Mouse (Mus musculus) ES-E14 (cell line): ENCODE results near the gene Ext2. TPM values are rescaled to one million over a fixed set of nuclear protein-coding genes. Genes with fewer than 3 reads are reported as not detected.

Experiments
- DNase-seq: peaks from one replicate; pipeline ENCODE4 v3.0.0-alpha.2; 2013; ENCODE audit warnings: low read depth, low spot score
- H3K27ac ChIP-seq: 2 replicates; pipeline ENCODE4 v1.5.1; 2012; ENCODE audit warnings: low read depth, mild to moderate bottlenecking, low read length, moderate library complexity, mixed read lengths; ENCODE audit not compliant: poor library complexity, insufficient read depth, severe bottlenecking
- H3K36me3 ChIP-seq: 2 replicates; pipeline ENCODE4 v1.6.1; 2012; ENCODE audit warnings: mild to moderate bottlenecking, low read length, moderate library complexity, mixed read lengths; ENCODE audit not compliant: control insufficient read depth, poor library complexity, insufficient read depth, severe bottlenecking
- H3K4me1 ChIP-seq, 2 experiments: fragments of 150-350 bp in 1 of 2; sonication (generic) in 1 of 2; 2 replicates each; pipeline ENCODE4 v1.6.1; 2012; ENCODE audit warnings: low read length in 2 of 2, mild to moderate bottlenecking in 1 of 2, mixed read lengths in 1 of 2; ENCODE audit not compliant: control insufficient read depth in 2 of 2, insufficient read depth in 2 of 2, poor library complexity in 1 of 2
- H3K4me3 ChIP-seq, 2 experiments: fragments of 150-350 bp in 1 of 2; sonication (generic) in 1 of 2; 2 replicates each; pipeline ENCODE4 v1.5.1; 2012; ENCODE audit warnings: low read length in 2 of 2, low read depth in 1 of 2, mild to moderate bottlenecking in 1 of 2, mixed read lengths in 1 of 2; ENCODE audit not compliant: insufficient read depth in 1 of 2, poor library complexity in 1 of 2, severe bottlenecking in 1 of 2
- H3K9ac ChIP-seq: 2 replicates; pipeline ENCODE4 v1.6.1; 2012; ENCODE audit warnings: low read depth, mild to moderate bottlenecking, low read length, mixed read lengths; ENCODE audit not compliant: poor library complexity, insufficient read depth, severe bottlenecking
- H3K9me3 ChIP-seq: fragments of 150-350 bp; sonication (generic); 2 replicates; pipeline ENCODE4 v1.6.1; 2012; ENCODE audit warnings: low read depth, mild to moderate bottlenecking, low read length; ENCODE audit not compliant: control insufficient read depth, insufficient read depth
- CHD2 ChIP-seq: IDR thresholded peaks from 2 replicates; pipeline ENCODE4 v1.6.1; 2014; ENCODE audit warnings: mild to moderate bottlenecking, low read depth, low read length, inconsistent platforms
- HCFC1 ChIP-seq: IDR thresholded peaks from 2 replicates; pipeline ENCODE4 v1.6.1; 2012; ENCODE audit warnings: low read length, inconsistent platforms, borderline replicate concordance; ENCODE audit not compliant: insufficient read depth
- MAFK ChIP-seq: IDR thresholded peaks from 2 replicates; pipeline ENCODE4 v1.6.1; 2014; ENCODE audit warnings: mild to moderate bottlenecking, low read depth, low read length, inconsistent platforms; ENCODE audit not compliant: insufficient read depth
- ZC3H11A ChIP-seq: IDR thresholded peaks from 2 replicates; pipeline ENCODE4 v1.6.1; 2012; ENCODE audit warnings: low read depth, mild to moderate bottlenecking, inconsistent platforms, low read length, borderline replicate concordance
- ZNF384 ChIP-seq: IDR thresholded peaks from 2 replicates; pipeline ENCODE4 v1.6.1; 2012; ENCODE audit warnings: low read depth, low read length, inconsistent platforms
- in situ Hi-C, 2 experiments: fragments of 600-800 bp; cut with MboI; formaldehyde crosslinking; loops; one replicate each; pipeline ENCODE4 v1.15.1; 2025; ENCODE audit warnings: low sequenced_read_pairs in 2 of 2, inconsistent platforms in 1 of 2; ENCODE audit not compliant: unreplicated experiment in 2 of 2
- total RNA-seq: library from RNA; depleted of rRNA; stranded (reverse); fragments of 300-350 nt; gene quantifications from 2 replicates; pipeline ENCODE4 v1.2.3, GENCODE M21; 2012

Ext2 gene
- total RNA-seq, 1 experiment = 49.9 TPM

GRCm38 (mm10) chr2:93654336-93655055 lies 167.9 kb downstream of the Ext2 start:
- no peak overlapping the region for H3K4me3 ChIP-seq
- no peak for TF ChIP-seq HCFC1
- TF ChIP-seq ZNF384 = no peak
- TF ChIP-seq CHD2 = no peak
- TF ChIP-seq MAFK = no peak
- TF ChIP-seq ZC3H11A = no peak
- H3K9me3 ChIP-seq = no peaks in the 10 kb centered on the region
- no peak overlapping the region for H3K27ac ChIP-seq
- in situ Hi-C loops = loop anchor here (5.0 to 10.0 kb wide), 2 partner anchors 177 to 180 kb away; no protein-coding TSS in a partner anchor
- H3K4me1 ChIP-seq = no peaks in the 10 kb centered on the region
- H3K36me3 ChIP-seq = no peaks in the 10 kb centered on the region
- no peak overlapping the region for H3K9ac ChIP-seq
- DNase-seq = no peak

- in situ Hi-C loops = no loop called here
- no peak for TF ChIP-seq MAFK
- TF ChIP-seq ZNF384 = no peak
- no peak for TF ChIP-seq HCFC1
- no peak for TF ChIP-seq CHD2
- TF ChIP-seq ZC3H11A = no peak
- Histone ChIP-seq H3K4me3 (no peak overlapping the region), H3K9me3 (no peaks in the 10 kb centered on the region), H3K9ac (no peak overlapping the region), H3K27ac (no peak overlapping the region), H3K36me3 (no peaks in the 10 kb centered on the region), H3K4me1 (no peaks in the 10 kb centered on the region)
- no peak for DNase-seq
Measured at GRCm38 (mm10) chr2:93649243-93649870, 173.0 kb downstream of the Ext2 start.

- no peaks in the 10 kb centered on the region for H3K36me3 ChIP-seq
- TF ChIP-seq ZNF384 = no peak
- no peak for TF ChIP-seq MAFK
- no peak for TF ChIP-seq ZC3H11A
- no peak for TF ChIP-seq HCFC1
- TF ChIP-seq CHD2 = no peak
- H3K9ac ChIP-seq = no peak overlapping the region
- in situ Hi-C loops = no loop called here
- H3K27ac ChIP-seq = no peak overlapping the region
- H3K4me3 ChIP-seq = no peak overlapping the region
- no peak for DNase-seq
- H3K4me1 ChIP-seq = no peaks in the 10 kb centered on the region
- no peaks in the 10 kb centered on the region for H3K9me3 ChIP-seq
Measured at GRCm38 (mm10) chr2:93647924-93648575, 174.3 kb downstream of the Ext2 start.

- TF ChIP-seq HCFC1 (no peak), ZNF384 (no peak), ZC3H11A (no peak)
- Histone ChIP-seq H3K9ac (no peak overlapping the region), H3K9me3 (no peaks in the 10 kb centered on the region), H3K4me3 (peak overlapping the region in 1 of 2 experiments; percentile 11; a peak in 1 of 4 replicates), H3K27ac (no peak overlapping the region), H3K4me1 (no peaks in the 10 kb centered on the region), H3K36me3 (no peaks in the 10 kb centered on the region)
- in situ Hi-C loops = no loop called here
- no peak for DNase-seq
Measured at GRCm38 (mm10) chr2:93647051-93647923, 175.1 kb downstream of the Ext2 start.
